15 mouse cellular contexts compared by ENCODE assay signal in the genomic region with DNA sequence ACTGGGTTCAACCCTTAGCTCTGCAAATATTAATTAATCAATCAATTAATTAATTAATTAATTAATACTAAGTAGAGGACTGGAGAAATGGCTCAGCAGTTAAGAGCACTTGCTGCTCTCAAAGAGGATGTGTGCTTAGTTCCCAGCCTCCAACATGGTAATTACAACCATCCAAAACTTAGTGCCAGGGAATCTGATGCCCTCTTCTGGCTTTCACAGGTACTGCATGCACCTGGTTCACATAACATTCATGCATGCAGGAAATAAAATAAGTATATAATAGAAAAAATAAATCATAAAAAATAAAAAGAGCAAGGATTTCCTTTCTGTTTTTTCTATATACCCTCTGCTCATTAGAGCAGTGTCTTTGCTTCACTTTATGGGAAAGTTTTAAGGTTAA.
A peak's percentile ranks its signal among the peaks of the same experiment; 100 is the strongest.
DNase-seq lines count a peak whose midpoint lies in the region; ATAC-seq and TF ChIP-seq lines count a peak whose summit lies in the region.
"Had no signal": no experiment of that assay in that cellular context is flagged by ENCODE, and none has a peak within 500 bp of the region (broad histone marks: within the 10 kb centered on the region; RNA-seq: fewer than 3 reads in every experiment).

No protein-coding gene starts in this region.

- TF ChIP-seq EP300 in heart, postnatal 0 days (IDR thresholded peaks at IDR 0.05; ENCODE audit: low read depth) = no peak

- intact Hi-C loops in heart, postnatal 36 days (cut with DNase I) = no loop called here

- no peaks in the 10 kb centered on the region for H3K36me3 ChIP-seq in heart, postnatal 0 days (replicated peaks; ENCODE audit: control insufficient read depth, insufficient read depth, low read length)
- H3K36me3 ChIP-seq in lung, embryonic 14.5 days (ENCODE audit: insufficient read depth) = no peaks in the 10 kb centered on the region
- peaks cover 18% of the 10 kb centered on the region for H3K36me3 ChIP-seq in midbrain, embryonic 10.5 days
- H3K36me3 ChIP-seq: liver, embryonic 15.5 days; midbrain, embryonic 12.5 days had no signal

- no peak for ATAC-seq in heart, postnatal 0 days (ENCODE audit: insufficient read depth, low read depth)
- no peak for ATAC-seq in lung, embryonic 14.5 days (ENCODE audit: insufficient read depth)

- peak; percentile 31 for TF ChIP-seq CTCF in heart, postnatal 0 days (IDR thresholded peaks at IDR 0.05; ENCODE audit: low read depth)
- TF ChIP-seq CTCF in lung, embryonic 14.5 days (IDR thresholded peaks at IDR 0.05; ENCODE audit: low read depth) = peak; percentile 47
- TF ChIP-seq CTCF in brain, embryonic 14.5 days (IDR thresholded peaks at IDR 0.05; ENCODE audit: borderline replicate concordance, extremely low read depth, insufficient read depth, insufficient read length) = peak; percentile 26; the same call in 1 of the 2 replicates

- H3K27me3 ChIP-seq in heart, postnatal 0 days (ENCODE audit: control insufficient read depth, insufficient read depth, low read length) = no peaks in the 10 kb centered on the region
- H3K27me3 ChIP-seq in lung, embryonic 14.5 days (ENCODE audit: insufficient read depth, low read length) = no peaks in the 10 kb centered on the region
- no peaks in the 10 kb centered on the region for H3K27me3 ChIP-seq in midbrain, embryonic 10.5 days (ENCODE audit: low read depth, poor library complexity, severe bottlenecking)
- H3K27me3 ChIP-seq: heart, embryonic 12.5 days; liver, embryonic 15.5 days; midbrain, embryonic 12.5 days had no signal

- no peak for TF ChIP-seq POLR2A in brain, embryonic 14.5 days (IDR thresholded peaks at IDR 0.05; ENCODE audit: borderline replicate concordance, extremely low read depth, insufficient read depth, insufficient read length, poor library complexity, severe bottlenecking)

- H3K4me1 ChIP-seq in heart, postnatal 0 days (ENCODE audit: control insufficient read depth, insufficient read depth) = no peaks in the 10 kb centered on the region
- H3K4me1 ChIP-seq in lung, embryonic 14.5 days (ENCODE audit: insufficient read depth) = no peaks in the 10 kb centered on the region
- peaks cover 33% of the 10 kb centered on the region for H3K4me1 ChIP-seq in midbrain, embryonic 10.5 days
- H3K4me1 ChIP-seq: liver, embryonic 15.5 days had no signal

- no peak for DNase-seq in heart, postnatal 0 days (ENCODE audit: low spot score)
- DNase-seq in heart, postnatal 36 days = no peak
- no peak for DNase-seq in lung, embryonic 14.5 days
- no peak for DNase-seq in lung, postnatal 4 days
- DNase-seq in ES-CJ7 (ENCODE audit: low read depth, low spot score) = peak; percentile 17
- no peak for DNase-seq in brain, embryonic 14.5 days (ENCODE audit: low read depth)
- no peak for DNase-seq in midbrain, embryonic 10.5 days (ENCODE audit: low spot score)
- DNase-seq: cerebellum, adult 9-10 months; gastrocnemius, postnatal 14 days; heart, postnatal 4 days; lung, postnatal 36 days; retina, postnatal 1 day had no signal

- no peak overlapping the region for H3K27ac ChIP-seq in heart, postnatal 0 days (ENCODE audit: low read depth)
- H3K27ac ChIP-seq in lung, embryonic 14.5 days (ENCODE audit: low read depth) = no peak overlapping the region
- no peak overlapping the region for H3K27ac ChIP-seq in midbrain, embryonic 10.5 days (replicated peaks)
- H3K27ac ChIP-seq: liver, embryonic 15.5 days; midbrain, embryonic 12.5 days had no signal

- no peaks in the 10 kb centered on the region; the same call in 1 of the 2 replicates for H3K9me3 ChIP-seq in heart, postnatal 0 days (replicated peaks; ENCODE audit: control insufficient read depth, low read length)
- 0 out of 2 replicates have a peak, but pooled peaks cover 7% of the 10 kb centered on the region for H3K9me3 ChIP-seq in lung, embryonic 14.5 days (ENCODE audit: low read depth, low read length)
- H3K9me3 ChIP-seq in midbrain, embryonic 10.5 days (replicated peaks) = peaks cover 6% of the 10 kb centered on the region; the same call in 1 of the 2 replicates
- H3K9me3 ChIP-seq: liver, embryonic 15.5 days had no signal

- H3K4me2 ChIP-seq in heart, postnatal 0 days (ENCODE audit: low read depth, low read length) = no peak overlapping the region
- H3K4me2 ChIP-seq in lung, embryonic 14.5 days = no peak overlapping the region
- H3K4me2 ChIP-seq: heart, embryonic 12.5 days; liver, embryonic 15.5 days; midbrain, embryonic 12.5 days had no signal

- no peak overlapping the region for H3K9ac ChIP-seq in heart, postnatal 0 days (replicated peaks; ENCODE audit: low read depth, low read length)
- H3K9ac ChIP-seq in lung, embryonic 14.5 days = no peak overlapping the region
- H3K9ac ChIP-seq: heart, embryonic 12.5 days; liver, embryonic 15.5 days; midbrain, embryonic 12.5 days had no signal

- H3K4me3 ChIP-seq in heart, postnatal 0 days (ENCODE audit: low read depth, low read length) = no peak overlapping the region
- no peak overlapping the region for H3K4me3 ChIP-seq in lung, embryonic 14.5 days (ENCODE audit: low read depth, low read length)
- H3K4me3 ChIP-seq in midbrain, embryonic 10.5 days = no peak overlapping the region
- H3K4me3 ChIP-seq: heart, embryonic 12.5 days; liver, embryonic 15.5 days; midbrain, embryonic 12.5 days had no signal
